Comparison of ENCODE assay signal across 8 mouse cellular contexts in the genomic region with DNA sequence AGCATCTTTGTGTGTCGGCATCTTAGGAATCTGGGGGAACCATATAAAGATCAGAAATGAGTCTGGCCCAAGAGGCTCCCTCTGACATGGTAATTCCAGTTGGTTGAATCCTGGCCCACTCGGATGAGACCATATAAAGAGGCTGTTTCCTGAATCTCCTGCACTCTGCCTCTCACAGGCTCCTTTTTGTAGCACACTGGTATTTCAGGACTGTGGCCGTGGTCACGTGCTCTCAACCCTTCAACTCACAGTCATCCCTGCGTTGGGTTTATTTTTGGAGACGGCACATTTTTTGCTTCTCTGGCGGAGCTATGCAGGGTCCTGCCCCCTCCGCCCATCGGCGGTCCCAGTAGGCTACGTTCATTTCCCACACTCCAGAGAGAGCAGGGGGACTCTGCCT. TPM values are rescaled to one million over a fixed set of nuclear protein-coding genes. Genes with fewer than 3 reads are reported as not detected.
DNase-seq lines count a peak whose midpoint lies in the region; ATAC-seq and TF ChIP-seq lines count a peak whose summit lies in the region.

No protein-coding gene starts in this region.

- WGBS in neural tube, embryonic 12.5 days = 87% methylated on average over 11 of the region's 11 CpGs
- WGBS in heart, postnatal 0 days = 27% methylated on average over 11 of the region's 11 CpGs

- peak; percentile 9; the same call in 1 of the 2 replicates for ATAC-seq in neural tube, embryonic 12.5 days (ENCODE audit: low FRiP score, low read depth)
- ATAC-seq in heart, postnatal 0 days (ENCODE audit: insufficient read depth, low read depth) = peak; percentile 93

- TF ChIP-seq CTCF in heart, postnatal 0 days (IDR thresholded peaks at IDR 0.05; ENCODE audit: low read depth) = 0 out of 2 replicates have a peak, but pooled peaks have one; percentile 3

- no peak overlapping the region for H3K27ac ChIP-seq in neural tube, embryonic 12.5 days
- peak overlapping the region; percentile 98 for H3K27ac ChIP-seq in heart, postnatal 0 days (ENCODE audit: low read depth)

- no peaks in the 10 kb centered on the region for H3K9me3 ChIP-seq in neural tube, embryonic 12.5 days
- no peaks in the 10 kb centered on the region for H3K9me3 ChIP-seq in heart, postnatal 0 days (replicated peaks; ENCODE audit: control insufficient read depth, low read length)

- H3K4me2 ChIP-seq in neural tube, embryonic 12.5 days (replicated peaks) = no peak overlapping the region
- peak overlapping the region; percentile 21; the same call in 1 of the 2 replicates for H3K4me2 ChIP-seq in heart, postnatal 0 days (ENCODE audit: low read depth, low read length)

- H3K36me3 ChIP-seq in neural tube, embryonic 12.5 days = peaks cover 4% of the 10 kb centered on the region; the same call in 1 of the 2 replicates
- 0 out of 2 replicates have a peak, but pooled peaks cover 4% of the 10 kb centered on the region for H3K36me3 ChIP-seq in heart, postnatal 0 days (replicated peaks; ENCODE audit: control insufficient read depth, insufficient read depth, low read length)

- no peak overlapping the region for H3K9ac ChIP-seq in neural tube, embryonic 12.5 days
- peak overlapping the region; percentile 21; the same call in 1 of the 2 replicates for H3K9ac ChIP-seq in heart, postnatal 0 days (replicated peaks; ENCODE audit: low read depth, low read length)

- no peak overlapping the region for H3K4me3 ChIP-seq in neural tube, embryonic 12.5 days
- no peak overlapping the region for H3K4me3 ChIP-seq in heart, postnatal 0 days (ENCODE audit: low read depth, low read length)

- no peak for DNase-seq in neural tube, embryonic 10.5 days (ENCODE audit: extremely low spot score, low spot score)
- peak; percentile 93 for DNase-seq in heart, postnatal 0 days (ENCODE audit: low spot score)
- DNase-seq in kidney, postnatal 4 days = peak; percentile 17 to 47
- no peak for DNase-seq in right cerebral cortex, postnatal 10 days (ENCODE audit: low spot score in 2 of 2)
- DNase-seq in layer of hippocampus, postnatal 14 days (ENCODE audit: low spot score in 2 of 2) = no peak
- no peak for DNase-seq in left cerebral cortex, adult 11 months (ENCODE audit: low spot score)
- no peak for DNase-seq in ovary, postnatal 10 days (ENCODE audit: low spot score)

- no peak for TF ChIP-seq EP300 in heart, postnatal 0 days (IDR thresholded peaks at IDR 0.05; ENCODE audit: low read depth)

- peaks cover 15% of the 10 kb centered on the region for H3K4me1 ChIP-seq in neural tube, embryonic 12.5 days
- H3K4me1 ChIP-seq in heart, postnatal 0 days (ENCODE audit: control insufficient read depth, insufficient read depth) = peaks cover 50% of the 10 kb centered on the region

- no peaks in the 10 kb centered on the region for H3K27me3 ChIP-seq in neural tube, embryonic 12.5 days (replicated peaks)
- no peaks in the 10 kb centered on the region for H3K27me3 ChIP-seq in heart, postnatal 0 days (ENCODE audit: control insufficient read depth, insufficient read depth, low read length)

RNA-seq across cellular contexts. Expression of a gene that starts 22.0 kb away (rescaled TPM):
- polyA plus RNA-seq in neural tube, embryonic 12.5 days (2016; fragmentation: Nextera tagmentation; extraction: Ambion mirVana) = 81.3 and 84.2 TPM in 2 replicates
- 10.8 and 65.6 TPM in 2 replicates for total RNA-seq in heart, postnatal 0 days (2014; rRNA removed; ENCODE audit: low replicate concordance)
- polyA plus RNA-seq in heart, postnatal 0 days (2015; fragmentation: Nextera tagmentation; extraction: Ambion mirVana) = 101 and 102 TPM in 2 replicates
- 10 to 100 TPM; 11.3 to 12.0 TPM for total RNA-seq in layer of hippocampus, postnatal 14 days (2021)

RNA-seq across cellular contexts. Expression of a gene that starts 25.5 kb away (rescaled TPM):
- 12.1 and 13.3 TPM in 2 replicates for polyA plus RNA-seq in neural tube, embryonic 12.5 days (2016; fragmentation: Nextera tagmentation; extraction: Ambion mirVana)
- total RNA-seq in heart, postnatal 0 days (2014; rRNA removed; ENCODE audit: low replicate concordance) = 14.2 and 21.9 TPM in 2 replicates
- 12.1 and 12.7 TPM in 2 replicates for polyA plus RNA-seq in heart, postnatal 0 days (2015; fragmentation: Nextera tagmentation; extraction: Ambion mirVana)
- 10 to 100 TPM; 13.1 to 14.2 TPM for total RNA-seq in layer of hippocampus, postnatal 14 days (2021)

Comparison
In these comparisons a context has a peak if more than half of its experiments do, and no peak if none do; other contexts are left out.
1. DNase-seq: peak in heart, postnatal 0 days (single experiment) and kidney, postnatal 4 days (2 of 2); none in neural tube, embryonic 10.5 days (single experiment), right cerebral cortex, postnatal 10 days (0 of 2), layer of hippocampus, postnatal 14 days (0 of 2), left cerebral cortex, adult 11 months (single experiment) and ovary, postnatal 10 days (single experiment).